Comparison of ENCODE assay signal across 11 mouse cellular contexts in the genomic region with DNA sequence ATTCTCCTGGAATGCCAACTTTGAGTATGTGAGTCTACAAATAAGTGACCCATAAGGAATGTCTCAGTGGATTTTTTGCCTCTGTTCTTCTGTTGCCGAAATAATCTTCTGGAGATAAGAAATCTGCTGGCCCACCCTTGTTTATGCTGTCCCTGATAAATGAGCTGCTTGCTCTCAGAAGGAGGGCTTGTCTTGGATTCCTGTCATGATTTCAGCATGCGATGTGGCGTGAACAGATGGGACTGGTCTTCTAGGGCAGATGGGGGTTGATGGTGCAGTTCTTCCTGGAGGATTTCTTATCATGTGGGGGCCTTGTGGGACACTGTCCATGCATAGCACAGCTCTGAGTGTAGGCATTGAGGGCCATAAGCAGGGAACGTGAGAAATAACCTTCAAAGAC.
DNase-seq lines count a peak whose midpoint lies in the region; ATAC-seq lines count a peak whose summit lies in the region.
"Had no signal": no experiment of that assay in that cellular context is flagged by ENCODE, and none has a peak within 500 bp of the region (broad histone marks: within the 10 kb centered on the region; RNA-seq: fewer than 3 reads in every experiment).

No protein-coding gene starts in this region.

- WGBS in kidney, embryonic 15.5 days = 40% methylated on average over 4 of the region's 4 CpGs

- peaks cover 22% of the 10 kb centered on the region for H3K4me1 ChIP-seq in kidney, embryonic 15.5 days
- H3K4me1 ChIP-seq: intestine, embryonic 15.5 days had no signal

- DNase-seq in kidney, postnatal 10 days = no peak
- peak; percentile 23 to 33 for DNase-seq in cerebellum, adult 18-20 months
- DNase-seq in cerebellum, postnatal 10 days = peak; percentile 64 to 69
- peak; percentile 67 for DNase-seq in lung, postnatal 10 days
- no peak for DNase-seq in urinary bladder, postnatal 25 days (ENCODE audit: low spot score)
- DNase-seq in urinary bladder, postnatal 14 days (ENCODE audit: low spot score) = no peak
- DNase-seq: adrenal gland, postnatal 25 days; gastrocnemius, postnatal 14 days had no signal

- H3K4me3 ChIP-seq in kidney, embryonic 15.5 days (replicated peaks) = no peak overlapping the region
- H3K4me3 ChIP-seq: intestine, embryonic 15.5 days had no signal

- peak; percentile 61; the same call in 1 of the 2 replicates for ATAC-seq in kidney, embryonic 15.5 days (replicated peaks; ENCODE audit: low FRiP score)
- ATAC-seq: intestine, embryonic 15.5 days had no signal

- no peak overlapping the region for H3K9ac ChIP-seq in kidney, embryonic 15.5 days
- H3K9ac ChIP-seq: intestine, embryonic 15.5 days; liver, embryonic 14.5 days had no signal

- H3K36me3 ChIP-seq in kidney, embryonic 15.5 days = no peaks in the 10 kb centered on the region
- H3K36me3 ChIP-seq: intestine, embryonic 15.5 days had no signal

- no peak overlapping the region for H3K4me2 ChIP-seq in kidney, embryonic 15.5 days
- H3K4me2 ChIP-seq: intestine, embryonic 15.5 days had no signal

- peak overlapping the region; percentile 54 for H3K27ac ChIP-seq in kidney, embryonic 15.5 days
- H3K27ac ChIP-seq: intestine, embryonic 15.5 days; liver, embryonic 14.5 days had no signal

- H3K9me3 ChIP-seq in kidney, embryonic 15.5 days (replicated peaks) = no peaks in the 10 kb centered on the region
- H3K9me3 ChIP-seq: intestine, embryonic 15.5 days had no signal

- H3K27me3 ChIP-seq in kidney, embryonic 15.5 days = no peaks in the 10 kb centered on the region
- H3K27me3 ChIP-seq: intestine, embryonic 15.5 days had no signal

Comparison
In these comparisons a context has a peak if more than half of its experiments do, and no peak if none do; other contexts are left out.
1. DNase-seq: peak in cerebellum, adult 18-20 months (2 of 2), cerebellum, postnatal 10 days (2 of 2) and lung, postnatal 10 days (single experiment); none in kidney, postnatal 10 days (single experiment), urinary bladder, postnatal 25 days (single experiment) and urinary bladder, postnatal 14 days (single experiment).